Mouse (Mus musculus) olfactory bulb, adult 2 months (tissue): ENCODE measurements at regions not wholly inside any gene's neighbourhood (a gene's known extent, or its start where the extent isn't known, plus 50 kb on each side); places are given as distances from the start of the nearest gene placed in this dataset.

Experiments
- CTCF ChIP-seq: fragments of 200-500 bp; IDR thresholded peaks from 2 replicates; pipeline ENCODE4 v1.5.1; 2012; ENCODE audit warnings: low read depth, mild to moderate bottlenecking, low read length, moderate library complexity; ENCODE audit not compliant: insufficient read depth
- POLR2A ChIP-seq: fragments of 200-500 bp; IDR thresholded peaks from 2 replicates; pipeline ENCODE4 v1.6.1; 2012; ENCODE audit warnings: mild to moderate bottlenecking, low read depth, low read length, moderate library complexity; ENCODE audit not compliant: insufficient read depth

DNA sequence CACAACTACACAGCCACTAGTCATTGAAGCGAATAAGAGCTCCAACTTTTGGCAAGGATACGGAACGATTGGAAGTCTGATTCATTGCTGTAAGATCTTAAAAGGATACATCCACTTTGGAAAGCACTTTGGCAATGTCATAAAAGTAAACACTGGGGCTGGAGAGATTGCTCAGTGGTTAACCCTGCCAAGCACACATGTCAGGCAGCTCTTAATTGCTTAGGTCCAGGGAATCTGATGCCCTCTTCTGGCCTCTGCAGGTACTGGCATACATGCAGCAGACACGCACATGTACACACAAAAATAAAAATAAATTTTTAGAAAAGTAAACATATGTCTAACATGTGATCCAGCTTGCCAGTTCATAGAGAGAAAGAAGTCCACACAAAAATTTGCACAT, 86.3 kb upstream of the Frmpd3 start:
- TF ChIP-seq CTCF (no peak), POLR2A (no peak)
